Mouse (Mus musculus): ENCODE data around the gene Polr2c. TPM values are rescaled to one million over a fixed set of nuclear protein-coding genes. Genes with fewer than 3 reads are reported as not detected.

The Polr2c gene
- polyA plus RNA-seq, 1 experiment from 2014 or later = 112 TPM

DNA sequence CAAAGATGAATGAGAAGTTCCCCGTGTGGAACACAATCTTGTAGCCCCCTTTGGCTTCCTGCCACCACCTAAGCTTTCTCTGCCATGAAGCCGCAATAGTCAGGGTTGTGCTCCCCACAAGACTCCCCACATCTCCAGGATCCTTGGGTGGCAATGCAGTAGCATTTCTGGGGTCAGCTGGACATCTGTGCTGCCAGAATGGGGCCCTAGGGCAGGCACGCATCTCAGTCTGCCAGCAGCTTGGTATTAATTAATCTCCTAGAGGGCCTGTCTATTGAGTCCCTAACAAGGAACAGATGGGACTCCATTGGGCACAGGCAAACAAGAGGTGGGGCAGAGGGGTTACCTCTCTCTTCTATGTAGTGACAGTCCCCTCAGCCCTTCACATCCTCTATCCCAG is 14.9 kb downstream of the Polr2c start:
- Histone ChIP-seq H3K9ac (no peak overlapping the region), H3K27ac (no peak overlapping the region), H3K4me2 (no peak overlapping the region), H3K4me3 (no peak overlapping the region), H3K4me1 (peaks cover 85% of the 10 kb centered on the region), H3K36me3 (peaks cover 39% of the 10 kb centered on the region), H3K9me3 (replicated peaks) (no peaks in the 10 kb centered on the region), H3K27me3 (replicated peaks) (peaks cover 54% of the 10 kb centered on the region)
- WGBS (ENCODE audit: insufficient replicate concordance) = 66% methylated on average over 3 of the region's 3 CpGs
- ATAC-seq = no peak

DNA sequence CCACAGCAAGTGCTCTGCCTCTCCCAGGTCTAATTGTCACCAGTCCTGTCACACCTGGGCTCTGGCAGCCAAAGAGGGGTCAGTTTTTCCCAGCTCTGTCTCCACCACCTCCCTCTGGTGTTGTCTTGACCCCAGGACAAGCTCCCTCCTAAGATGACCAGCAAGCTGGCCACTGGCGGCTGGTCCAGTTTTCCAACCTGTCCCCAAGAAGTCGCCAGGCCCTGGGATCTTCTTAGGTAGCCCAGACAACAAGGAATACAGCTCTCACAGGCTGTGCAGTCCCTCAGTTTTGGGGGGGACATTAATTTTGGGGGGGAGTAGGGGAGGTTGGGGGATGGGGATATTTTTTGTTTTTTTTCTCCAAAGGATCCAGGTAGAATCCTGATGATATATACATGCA is 15.3 kb downstream of the Polr2c start:
- Histone ChIP-seq H3K36me3 (peaks cover 35% of the 10 kb centered on the region), H3K9ac (no peak overlapping the region), H3K9me3 (replicated peaks) (no peaks in the 10 kb centered on the region), H3K27me3 (replicated peaks) (peaks cover 52% of the 10 kb centered on the region), H3K4me2 (no peak overlapping the region), H3K4me3 (no peak overlapping the region), H3K4me1 (peaks cover 83% of the 10 kb centered on the region), H3K27ac (no peak overlapping the region)
- 88% methylated on average over 2 of the region's 2 CpGs for WGBS (ENCODE audit: insufficient replicate concordance)
- ATAC-seq = no peak

DNA sequence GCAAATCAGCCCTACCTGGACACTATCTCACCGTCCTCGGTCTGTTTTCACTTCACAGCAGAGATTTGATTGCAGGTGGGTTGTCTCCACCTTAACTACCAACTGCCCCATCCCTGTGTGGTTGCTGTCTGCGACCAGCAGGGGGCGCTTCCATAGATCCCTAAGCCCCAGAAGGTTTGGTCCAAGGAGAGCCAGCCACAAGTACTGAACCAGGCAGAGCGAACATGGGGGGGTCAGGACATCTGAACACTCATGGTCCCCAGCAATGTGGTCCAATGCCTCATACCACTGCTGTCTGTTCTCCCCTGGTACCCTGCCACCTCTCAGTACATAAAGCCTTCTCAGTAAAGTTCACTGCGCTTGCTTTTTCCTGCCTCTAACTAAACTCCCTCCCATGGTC is 17.1 kb downstream of the Polr2c start:
- H3K4me2 ChIP-seq = peak overlapping the region; percentile 89
- H3K9me3 ChIP-seq (replicated peaks) = no peaks in the 10 kb centered on the region
- peaks cover 70% of the 10 kb centered on the region for H3K4me1 ChIP-seq
- WGBS (ENCODE audit: insufficient replicate concordance) = 13% methylated on average over 6 of the region's 6 CpGs
- H3K36me3 ChIP-seq = peaks cover 17% of the 10 kb centered on the region
- peak overlapping the region; percentile 77 for H3K4me3 ChIP-seq
- H3K9ac ChIP-seq = peak overlapping the region; percentile 89
- H3K27ac ChIP-seq = peak overlapping the region; percentile 94
- ATAC-seq = peak; percentile 40; the same call in 1 of the 2 replicates
- peaks cover 50% of the 10 kb centered on the region for H3K27me3 ChIP-seq (replicated peaks)

DNA sequence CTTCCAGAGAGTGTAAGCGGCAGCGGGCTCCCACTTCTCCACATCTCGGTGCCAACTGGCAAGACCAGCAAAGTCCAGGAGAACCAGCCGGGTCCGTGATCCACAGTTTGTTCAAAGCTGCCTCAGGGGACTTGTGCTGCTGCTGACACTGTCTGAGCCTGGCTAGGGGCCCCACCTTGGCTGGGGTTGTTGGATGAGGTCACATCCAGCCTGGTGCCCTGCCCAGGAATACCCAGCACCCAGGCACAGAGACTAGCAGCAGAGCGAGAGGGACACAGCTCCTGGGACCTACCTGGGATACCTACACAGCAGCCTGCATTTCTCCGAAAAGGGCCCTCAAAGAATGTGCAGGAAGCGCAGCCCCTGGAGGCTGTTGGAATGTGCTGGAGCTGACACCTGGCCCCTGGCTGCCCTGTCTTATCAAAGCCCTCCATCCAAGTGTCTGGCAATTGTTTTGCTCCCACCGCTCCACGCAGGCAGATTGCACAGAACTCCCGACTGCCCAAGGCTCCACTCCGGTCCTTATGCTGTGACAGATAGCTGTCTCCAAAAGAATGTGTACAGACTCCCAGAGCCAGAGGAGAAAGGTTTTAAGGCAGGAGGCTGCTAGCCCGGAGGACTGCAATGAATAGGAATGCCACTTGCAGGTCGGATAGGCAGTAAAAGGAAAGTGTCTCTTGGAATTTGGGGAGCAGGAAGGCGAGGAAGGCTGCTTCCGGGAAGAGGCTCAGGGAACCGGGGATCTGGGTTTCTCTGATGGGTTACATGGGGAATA is 18.0 kb downstream of the Polr2c start:
- peak overlapping the region; percentile 94 for H3K27ac ChIP-seq
- peak; percentile 36 for ATAC-seq
- peaks cover 61% of the 10 kb centered on the region for H3K4me1 ChIP-seq
- 21% methylated on average over 17 of the region's 17 CpGs for WGBS (ENCODE audit: insufficient replicate concordance)
- H3K4me2 ChIP-seq = peak overlapping the region; percentile 89
- H3K9ac ChIP-seq = peak overlapping the region; percentile 89
- H3K4me3 ChIP-seq = peak overlapping the region; percentile 77
- peaks cover 8% of the 10 kb centered on the region for H3K36me3 ChIP-seq
- H3K27me3 ChIP-seq (replicated peaks) = peaks cover 44% of the 10 kb centered on the region
- no peaks in the 10 kb centered on the region for H3K9me3 ChIP-seq (replicated peaks)

DNA sequence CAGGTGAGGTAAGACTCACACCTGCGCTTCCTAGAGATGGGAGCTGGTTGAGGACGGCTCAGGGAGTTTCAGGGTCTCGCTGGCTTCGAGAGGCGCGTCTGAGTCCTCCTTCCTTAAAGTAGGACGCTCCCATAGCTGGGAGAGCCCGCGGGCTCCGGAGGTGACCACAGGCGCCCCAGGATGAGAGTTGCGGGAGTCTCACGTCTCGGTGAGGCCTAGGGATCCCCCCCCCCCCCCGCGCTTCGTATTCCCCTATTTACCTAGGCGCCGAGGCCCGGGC is 18.6 kb downstream of the Polr2c start:
- Histone ChIP-seq H3K4me2 (peak overlapping the region; percentile 89), H3K36me3 (peaks cover 2% of the 10 kb centered on the region), H3K9ac (peak overlapping the region; percentile 89), H3K27ac (peak overlapping the region; percentile 94), H3K27me3 (replicated peaks) (peaks cover 39% of the 10 kb centered on the region), H3K9me3 (replicated peaks) (no peaks in the 10 kb centered on the region), H3K4me3 (peak overlapping the region; percentile 77), H3K4me1 (peaks cover 56% of the 10 kb centered on the region)
- WGBS (ENCODE audit: insufficient replicate concordance) = 1% methylated on average over 17 of the region's 20 CpGs
- peak; percentile 44 for ATAC-seq

DNA sequence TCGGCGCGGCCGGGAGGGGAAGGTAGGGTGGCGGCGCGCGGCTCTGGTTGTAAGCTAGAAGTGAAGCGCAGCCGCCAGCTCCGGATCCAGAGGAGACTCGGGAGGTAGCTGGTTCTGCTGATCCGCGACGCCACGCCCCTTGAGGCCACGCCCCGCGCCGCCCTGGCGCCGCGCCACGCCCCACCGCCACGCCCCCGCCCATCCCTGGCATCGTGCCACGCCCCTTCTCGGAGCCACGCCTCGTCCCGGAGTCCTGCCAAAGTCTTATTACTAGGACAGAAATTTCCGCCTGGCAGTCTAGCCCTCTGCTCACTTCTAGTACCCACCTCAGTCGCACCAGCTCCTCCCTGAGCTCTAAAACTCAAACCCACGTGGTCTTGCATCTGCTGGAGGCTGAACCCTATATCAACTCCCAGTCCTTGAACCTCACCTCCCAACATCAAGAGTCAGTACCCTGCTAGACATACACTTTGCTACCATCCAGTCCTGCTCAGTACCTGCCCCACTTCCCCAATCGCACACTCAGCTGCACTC is 19.0 kb downstream of the Polr2c start, which contains the start of gene Dok4:
Gene Dok4, minus strand, starts transcription at position 134 of the 534 bp plus-strand sequence.
- peak within 1 kb of the TSS; percentile 94 for H3K27ac ChIP-seq
- WGBS (ENCODE audit: insufficient replicate concordance) = 1% methylated on average over 37 of the region's 37 CpGs
- H3K4me3 ChIP-seq = peak within 1 kb of the TSS; percentile 77
- H3K4me2 ChIP-seq = peak within 1 kb of the TSS; percentile 89
- no peaks in the 10 kb centered on the region for H3K9me3 ChIP-seq (replicated peaks)
- H3K36me3 ChIP-seq = no peaks in the 10 kb centered on the region; the same call in 1 of the 2 replicates
- peak within 1 kb of the TSS; percentile 89 for H3K9ac ChIP-seq
- peak; percentile 85 for ATAC-seq
- peaks cover 34% of the 10 kb centered on the region for H3K27me3 ChIP-seq (replicated peaks)
- H3K4me1 ChIP-seq = peaks cover 51% of the 10 kb centered on the region

DNA sequence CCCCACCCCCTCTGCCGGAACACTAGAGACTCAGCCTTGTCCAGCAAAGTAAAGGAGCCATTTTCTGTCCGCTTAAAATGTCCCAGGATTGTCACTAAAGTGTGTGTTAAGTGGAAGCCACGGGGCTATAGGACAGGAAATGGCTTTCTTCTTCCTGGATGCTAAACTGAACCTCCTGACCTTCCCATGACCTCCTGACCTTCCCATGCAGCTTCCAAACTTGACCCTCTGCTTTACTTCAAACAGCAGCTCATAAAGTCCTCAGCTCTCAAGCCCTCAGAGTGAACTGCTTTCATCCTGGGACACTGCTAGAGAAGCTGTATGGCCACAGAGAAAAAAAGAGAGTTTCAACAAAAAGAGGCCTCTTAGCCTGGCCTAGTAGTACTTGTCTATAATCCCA is 19.6 kb downstream of the Polr2c start:
- Histone ChIP-seq H3K4me2 (peak overlapping the region; percentile 89), H3K9ac (no peak overlapping the region; the same call in 1 of the 2 replicates), H3K27ac (peak overlapping the region; percentile 94), H3K36me3 (no peaks in the 10 kb centered on the region; the same call in 1 of the 2 replicates), H3K4me1 (peaks cover 46% of the 10 kb centered on the region), H3K9me3 (replicated peaks) (no peaks in the 10 kb centered on the region), H3K4me3 (no peak overlapping the region), H3K27me3 (replicated peaks) (peaks cover 29% of the 10 kb centered on the region)
- ATAC-seq = no peak
- WGBS (ENCODE audit: insufficient replicate concordance) = 50% methylated on average over 3 of the region's 3 CpGs

DNA sequence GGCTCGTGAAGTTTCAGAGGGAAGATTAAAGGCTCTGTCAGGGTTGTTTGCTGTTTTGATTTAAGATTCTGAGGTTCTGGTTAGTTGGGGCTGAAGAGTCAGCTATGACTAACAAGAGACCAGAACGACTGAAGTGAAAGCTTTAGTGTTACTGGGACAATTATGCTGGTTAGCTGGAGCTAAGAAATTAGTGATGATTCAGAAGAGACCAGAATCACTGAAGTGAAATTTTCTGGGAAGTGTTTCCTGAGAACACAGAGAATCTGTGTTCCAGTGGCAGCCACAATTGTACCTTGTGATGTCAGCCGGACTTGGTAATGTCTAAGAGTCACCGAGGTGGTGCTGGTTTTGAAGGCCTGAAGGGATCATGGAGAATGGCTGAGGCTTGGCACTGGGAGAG is 23.5 kb downstream of the Polr2c start:
- no peak for ATAC-seq
- Histone ChIP-seq H3K4me1 (peaks cover 12% of the 10 kb centered on the region), H3K27me3 (replicated peaks) (peaks cover 10% of the 10 kb centered on the region; the same call in 1 of the 2 replicates), H3K9me3 (replicated peaks) (no peaks in the 10 kb centered on the region), H3K27ac (no peak overlapping the region), H3K36me3 (no peaks in the 10 kb centered on the region), H3K4me2 (no peak overlapping the region), H3K9ac (no peak overlapping the region), H3K4me3 (no peak overlapping the region)
- 55% methylated on average over 4 of the region's 4 CpGs for WGBS (ENCODE audit: insufficient replicate concordance)

DNA sequence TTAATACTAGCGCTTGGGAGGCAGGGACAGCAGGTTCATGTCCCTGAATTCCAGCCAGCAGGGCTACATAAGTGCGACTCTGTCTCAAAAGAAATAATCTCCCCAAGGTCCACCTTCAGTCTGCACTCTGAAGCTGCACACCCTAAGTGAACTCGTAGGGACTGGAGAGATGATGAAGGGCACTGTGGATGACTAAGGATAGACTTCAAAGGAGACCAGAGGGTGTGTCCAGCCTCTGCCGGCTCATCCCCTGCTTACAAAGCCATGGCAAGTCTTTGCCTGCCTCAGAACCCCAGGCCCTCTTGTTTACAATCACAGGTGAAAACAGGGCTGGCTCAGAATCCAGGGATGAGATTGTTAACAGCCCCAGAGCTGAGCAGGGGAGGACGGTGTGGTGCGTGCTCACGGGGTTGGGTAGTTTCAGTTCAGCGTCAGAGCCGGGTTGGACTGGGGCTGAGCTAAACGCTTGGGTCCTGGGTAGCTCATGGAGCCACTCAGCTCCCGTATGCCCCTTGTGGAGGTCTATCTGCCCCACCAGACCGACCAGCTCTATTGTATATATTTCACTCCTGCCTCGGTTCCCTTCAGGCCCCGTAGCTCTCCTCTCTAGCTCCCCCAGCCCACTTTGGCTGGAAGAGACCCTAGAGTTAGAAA is 31.3 kb downstream of the Polr2c start:
- H3K27ac ChIP-seq = no peak overlapping the region
- peaks cover 36% of the 10 kb centered on the region for H3K27me3 ChIP-seq (replicated peaks)
- ATAC-seq = peak; percentile 84
- peak overlapping the region; percentile 21; the same call in 1 of the 2 replicates for H3K4me3 ChIP-seq
- WGBS (ENCODE audit: insufficient replicate concordance) = 36% methylated on average over 14 of the region's 14 CpGs
- H3K4me1 ChIP-seq = peaks cover 34% of the 10 kb centered on the region
- peak overlapping the region; percentile 51 for H3K9ac ChIP-seq
- no peaks in the 10 kb centered on the region for H3K9me3 ChIP-seq (replicated peaks)
- H3K4me2 ChIP-seq = peak overlapping the region; percentile 57
- no peaks in the 10 kb centered on the region for H3K36me3 ChIP-seq

DNA sequence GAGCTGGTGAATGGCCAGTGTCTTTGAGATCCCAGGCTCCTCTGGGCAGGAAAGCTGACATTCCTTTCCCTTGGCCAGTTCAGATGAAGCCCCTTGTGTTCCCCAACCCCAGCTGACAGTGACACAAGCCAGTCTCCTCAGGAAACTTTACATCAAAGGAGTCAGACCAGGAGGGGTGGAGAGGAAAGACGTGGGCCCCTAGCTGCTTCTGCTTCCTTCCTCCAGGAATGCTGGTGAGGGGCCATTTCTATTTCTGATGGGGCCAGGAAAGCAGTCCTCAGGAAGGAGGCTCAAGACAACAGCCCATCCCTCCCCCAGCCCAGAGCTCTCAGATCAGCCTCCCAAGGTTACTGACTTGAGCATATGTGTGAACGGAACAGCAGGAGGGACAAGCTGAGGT is 35.7 kb downstream of the Polr2c start:
- Histone ChIP-seq H3K9me3 (replicated peaks) (no peaks in the 10 kb centered on the region), H3K27ac (no peak overlapping the region), H3K27me3 (replicated peaks) (peaks cover 32% of the 10 kb centered on the region), H3K36me3 (no peaks in the 10 kb centered on the region), H3K4me1 (peaks cover 54% of the 10 kb centered on the region), H3K9ac (no peak overlapping the region), H3K4me2 (no peak overlapping the region), H3K4me3 (no peak overlapping the region)
- 40% methylated on average over 2 of the region's 2 CpGs for WGBS (ENCODE audit: insufficient replicate concordance)
- no peak for ATAC-seq

DNA sequence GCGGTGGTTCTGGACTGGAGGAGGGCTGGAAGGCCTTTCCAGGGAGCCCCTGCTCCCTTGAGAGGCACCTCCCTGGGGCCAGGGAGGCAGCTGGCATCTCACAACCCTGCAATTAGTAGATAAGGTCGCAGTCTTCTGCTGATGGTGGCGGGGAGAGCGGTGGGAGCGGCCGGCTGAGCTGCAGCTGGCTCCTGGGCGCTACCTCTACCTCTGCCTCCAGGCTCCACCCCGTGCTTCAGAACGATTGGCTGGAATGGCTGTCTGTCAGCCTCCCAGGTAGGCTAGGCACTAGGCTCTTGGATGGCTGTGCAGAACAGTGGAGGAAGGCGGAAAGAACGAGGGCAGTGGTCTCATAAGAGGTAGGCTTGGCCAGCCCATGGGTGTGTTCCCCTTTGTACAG is 42.0 kb downstream of the Polr2c start:
- peak overlapping the region; percentile 81 for H3K9ac ChIP-seq
- peak overlapping the region; percentile 100 for H3K27ac ChIP-seq
- peaks cover 74% of the 10 kb centered on the region for H3K4me1 ChIP-seq
- H3K9me3 ChIP-seq (replicated peaks) = no peaks in the 10 kb centered on the region
- WGBS (ENCODE audit: insufficient replicate concordance) = 8% methylated on average over 11 of the region's 11 CpGs
- peak overlapping the region; percentile 83 for H3K4me2 ChIP-seq
- H3K36me3 ChIP-seq = peaks cover 9% of the 10 kb centered on the region; the same call in 1 of the 2 replicates
- H3K4me3 ChIP-seq = peak overlapping the region; percentile 50
- ATAC-seq = peak; percentile 97
- peaks cover 12% of the 10 kb centered on the region for H3K27me3 ChIP-seq (replicated peaks)

DNA sequence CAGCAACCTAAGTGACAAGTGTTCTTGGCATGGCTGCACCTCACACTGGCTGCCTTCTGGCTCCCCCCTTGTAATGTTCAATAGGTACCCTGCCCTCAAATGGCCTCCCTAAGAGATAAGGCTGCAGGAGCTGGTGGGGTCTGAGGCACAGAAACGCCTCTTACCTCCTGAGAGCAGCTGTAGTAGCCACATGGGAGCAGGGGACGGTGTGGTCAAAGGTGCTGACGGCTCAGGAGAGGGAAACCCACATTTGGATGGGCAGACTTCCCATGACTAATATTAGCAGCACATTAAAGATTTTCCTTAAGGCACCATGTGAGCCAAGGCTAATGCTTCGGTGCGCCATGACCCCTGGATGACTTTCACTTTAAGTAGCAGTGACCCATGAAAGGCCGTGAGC is 43.4 kb downstream of the Polr2c start:
- ATAC-seq = no peak
- Histone ChIP-seq H3K27ac (peak overlapping the region; percentile 100), H3K27me3 (replicated peaks) (peaks cover 7% of the 10 kb centered on the region; the same call in 1 of the 2 replicates), H3K9ac (peak overlapping the region; percentile 62), H3K36me3 (peaks cover 11% of the 10 kb centered on the region), H3K4me2 (peak overlapping the region; percentile 83), H3K4me1 (peaks cover 68% of the 10 kb centered on the region), H3K4me3 (peak overlapping the region; percentile 25), H3K9me3 (replicated peaks) (no peaks in the 10 kb centered on the region)
- WGBS (ENCODE audit: insufficient replicate concordance) = 30% methylated on average over 6 of the region's 6 CpGs

All from liver, embryonic 12.5 days (tissue).